ENCODE assay signal across 8 mouse cellular contexts in the genomic region with DNA sequence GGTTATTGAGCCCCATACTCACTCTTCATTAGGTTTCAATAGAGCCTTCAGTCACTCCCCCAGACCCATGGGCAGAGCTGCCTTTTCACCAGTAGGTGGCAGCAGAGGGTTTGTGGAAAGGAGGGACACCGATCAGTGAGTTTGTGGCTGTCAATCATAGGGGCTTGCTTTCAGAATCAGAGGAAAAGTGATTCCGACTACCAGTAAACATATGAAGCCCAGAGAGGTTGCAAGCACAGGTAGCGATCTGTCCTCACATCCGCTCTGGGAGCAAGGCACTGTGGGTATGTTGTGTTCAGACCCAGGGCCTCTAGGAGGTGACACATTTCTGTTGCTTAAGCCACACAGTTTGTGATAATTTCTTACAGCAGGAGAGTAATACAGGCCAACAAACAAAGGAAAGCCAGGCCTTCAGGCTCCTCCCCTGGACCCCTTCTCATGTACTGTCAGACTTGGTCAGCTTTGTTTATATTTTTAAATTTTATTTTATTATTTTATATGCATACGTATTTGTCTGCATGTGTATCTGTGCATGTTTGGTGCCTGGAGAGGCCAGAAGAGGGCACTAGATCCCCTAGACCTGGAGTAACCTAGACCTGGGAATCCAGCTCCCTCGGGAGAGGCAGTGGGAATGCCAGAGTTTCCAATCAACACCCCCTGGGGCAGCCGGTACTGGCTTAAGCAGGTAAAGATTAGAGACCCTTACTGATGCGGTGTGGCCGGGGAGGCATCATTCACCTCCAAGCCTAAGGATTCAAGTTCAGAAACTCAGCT. TPM values are rescaled to one million over a fixed set of nuclear protein-coding genes. Genes with fewer than 3 reads are reported as not detected.
A peak's percentile ranks its signal among the peaks of the same experiment; 100 is the strongest.
DNase-seq lines count a peak whose midpoint lies in the region; ATAC-seq and TF ChIP-seq lines count a peak whose summit lies in the region.

No protein-coding gene starts in this region.

- no peak overlapping the region for H3K9ac ChIP-seq in embryonic facial prominence, embryonic 12.5 days
- H3K9ac ChIP-seq in liver, adult 2 months (ENCODE audit: low read depth, low read length) = no peak overlapping the region

- peak overlapping the region; percentile 32 for H3K4me3 ChIP-seq in embryonic facial prominence, embryonic 12.5 days
- no peak overlapping the region for H3K4me3 ChIP-seq in liver, adult 2 months (ENCODE audit: insufficient read depth, low read depth, low read length)

- H3K4me1 ChIP-seq in embryonic facial prominence, embryonic 12.5 days = no peaks in the 10 kb centered on the region
- no peaks in the 10 kb centered on the region for H3K4me1 ChIP-seq in liver, adult 2 months (ENCODE audit: control insufficient read depth, insufficient read depth, low read length)

- ATAC-seq in embryonic facial prominence, embryonic 12.5 days (ENCODE audit: insufficient number of reproducible peaks, insufficient read depth, low FRiP score, low TSS enrichment) = peak; percentile 81; the same call in 1 of the 2 replicates

- no peaks in the 10 kb centered on the region for H3K27me3 ChIP-seq in embryonic facial prominence, embryonic 12.5 days
- H3K27me3 ChIP-seq in liver, adult 2 months (ENCODE audit: control insufficient read depth, insufficient read depth, low read length) = no peaks in the 10 kb centered on the region

- H3K36me3 ChIP-seq in embryonic facial prominence, embryonic 12.5 days = no peaks in the 10 kb centered on the region
- H3K36me3 ChIP-seq in liver, adult 2 months (ENCODE audit: control insufficient read depth, insufficient read depth, low read length) = no peaks in the 10 kb centered on the region

- H3K79me2 ChIP-seq in liver, adult 2 months (ENCODE audit: control insufficient read depth, insufficient read depth, low read length) = no peaks in the 10 kb centered on the region

- DNase-seq in B cell, adult 2 months = peak; percentile 80 to 81
- DNase-seq in adrenal gland, postnatal 14 days = peak; percentile 90
- peak; percentile 46 to 52 for DNase-seq in heart, adult 9 months (ENCODE audit: low spot score in 2 of 2)
- peak; percentile 51 for DNase-seq in kidney, adult 9 months
- peak; percentile 46 for DNase-seq in liver, adult 2 months (ENCODE audit: extremely low read depth, low read depth, low spot score)
- DNase-seq in monocyte, adult 2 months (ENCODE audit: low read depth in 1 of 2, low spot score in 2 of 2) = peak; percentile 19 to 32
- peak; percentile 53 to 79 for DNase-seq in spleen, postnatal 10 days (ENCODE audit: low spot score in 2 of 2)

- TF ChIP-seq POLR2A in liver, adult 2 months (IDR thresholded peaks at IDR 0.05; ENCODE audit: extremely low read depth, insufficient read depth, low read length) = no peak

- peak overlapping the region; percentile 48 for H3K4me2 ChIP-seq in embryonic facial prominence, embryonic 12.5 days (replicated peaks)

- 2% methylated on average over 9 of the region's 9 CpGs for WGBS in embryonic facial prominence, embryonic 12.5 days
- WGBS in liver, adult 2 months = 13% methylated on average over 9 of the region's 9 CpGs

- H3K9me3 ChIP-seq in embryonic facial prominence, embryonic 12.5 days = no peaks in the 10 kb centered on the region

- peak; percentile 85 for TF ChIP-seq CTCF in liver, adult 2 months (IDR thresholded peaks at IDR 0.05; ENCODE audit: low read depth, low read length)

- no peak overlapping the region for H3K27ac ChIP-seq in embryonic facial prominence, embryonic 12.5 days
- no peak overlapping the region for H3K27ac ChIP-seq in liver, adult 2 months (replicated peaks; ENCODE audit: insufficient read depth, low read depth, low read length)

RNA-seq across cellular contexts. Expression of a gene that starts 20.8 kb away (rescaled TPM):
- total RNA-seq in adrenal gland, postnatal 14 days (2021) = 22.2 and 22.5 TPM in 2 replicates
- 57.5 TPM in 2 replicates for polyA plus RNA-seq in embryonic facial prominence, embryonic 12.5 days (2016; fragmentation: Nextera tagmentation; extraction: Ambion mirVana)
- 10.9 and 18.1 TPM in 2 replicates for total RNA-seq in liver, adult 2 months (2014; rRNA removed)
- polyA plus RNA-seq in liver, adult 2 months (2012; rRNA removed) = 20.4 and 20.6 TPM in 2 replicates

Comparison
In these comparisons a context has a peak if more than half of its experiments do, and no peak if none do; other contexts are left out.
1. DNase-seq: peak in every context shown above with its lines; median percentile 90 in adrenal gland, postnatal 14 days; 80 in B cell, adult 2 months; 66 in spleen, postnatal 10 days; 51 in kidney, adult 9 months; 49 in heart, adult 9 months; 46 in liver, adult 2 months; 26 in monocyte, adult 2 months.